14 mouse cellular contexts compared by ENCODE assay signal in the genomic region with DNA sequence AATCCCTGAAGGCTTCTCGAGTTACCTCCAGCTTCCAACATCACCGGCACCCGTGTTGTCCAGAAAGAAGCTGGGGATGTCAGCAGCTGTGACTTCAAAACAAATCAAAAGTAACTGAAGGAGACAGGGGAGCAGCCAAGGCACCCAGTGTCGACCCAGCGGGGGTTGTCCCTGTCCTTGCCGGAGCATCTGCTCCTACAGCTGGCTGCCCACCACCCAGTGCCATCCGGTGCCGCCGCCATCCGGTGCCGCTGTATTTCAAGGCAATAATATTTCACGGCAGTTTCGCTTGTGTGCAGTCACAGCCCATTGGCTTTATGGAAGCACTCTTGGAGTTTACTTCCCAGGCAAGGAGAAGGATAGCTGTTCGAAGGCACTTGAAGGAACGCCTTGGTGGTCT.
"Had no signal": no experiment of that assay in that cellular context is flagged by ENCODE, and none has a peak within 500 bp of the region (broad histone marks: within the 10 kb centered on the region; RNA-seq: fewer than 3 reads in every experiment).

No protein-coding gene starts in this region.

- H3K9me3 ChIP-seq: limb, embryonic 12.5 days; limb, embryonic 15.5 days; midbrain, embryonic 13.5 days had no signal

- ATAC-seq: liver, postnatal 0 days; midbrain, embryonic 13.5 days had no signal

- H3K9ac ChIP-seq: limb, embryonic 12.5 days; limb, embryonic 15.5 days; liver, embryonic 14.5 days; liver, postnatal 0 days; lung, embryonic 14.5 days; midbrain, embryonic 13.5 days had no signal

- H3K4me3 ChIP-seq: layer of hippocampus, adult 2 months; limb, embryonic 12.5 days; limb, embryonic 15.5 days; midbrain, embryonic 13.5 days had no signal

- H3K27me3 ChIP-seq: limb, embryonic 15.5 days; midbrain, embryonic 13.5 days had no signal

- H3K4me2 ChIP-seq: limb, embryonic 12.5 days; limb, embryonic 15.5 days; liver, embryonic 11.5 days; lung, embryonic 14.5 days; midbrain, embryonic 13.5 days had no signal

- H3K36me3 ChIP-seq: limb, embryonic 12.5 days; limb, embryonic 15.5 days; midbrain, embryonic 13.5 days had no signal

- H3K27ac ChIP-seq: layer of hippocampus, adult 2 months; limb, embryonic 12.5 days; limb, embryonic 15.5 days; liver, embryonic 14.5 days; macrophage; midbrain, embryonic 13.5 days had no signal

- DNase-seq: kidney, adult 8-10 months; kidney, postnatal 14 days; layer of hippocampus, adult 9-11 months; liver, postnatal 0 days; lung, embryonic 14.5 days; thymus, adult 18-20 months; thymus, postnatal 36 days had no signal
